Mouse (Mus musculus) liver, embryonic 11.5 days (tissue): Measurements from ENCODE around the gene Zfp780b. TPM values are rescaled to one million over a fixed set of nuclear protein-coding genes. Genes with fewer than 3 reads are reported as not detected.
"Not testable (repeated sequence)": the region's sequence is repeated elsewhere in the genome, so short reads cannot be mapped to it uniquely, and the experiment has no call there.

Experiments
- ATAC-seq: fragments of 200-750 bp; cut with Nextera tagmentation; replicated peaks from 2 replicates; pipeline ENCODE4 v1.8.0; 2017; ENCODE audit warnings: moderate number of reproducible peaks, mild to moderate bottlenecking, moderate TSS enrichment, moderate library complexity; ENCODE audit not compliant: low FRiP score
- DNase-seq: peaks from one replicate; pipeline ENCODE4 v3.0.0-alpha.2; 2017; ENCODE audit warnings: low spot score
- H3K27ac ChIP-seq: fragments of 300-500 bp; sonication (generic); 2 replicates; pipeline ENCODE4 v1.5.1; 2014; ENCODE audit warnings: mild to moderate bottlenecking, low read depth, low read length, control low read depth
- H3K27me3 ChIP-seq: fragments of 300-500 bp; sonication (generic); replicated peaks from 2 replicates; pipeline ENCODE4 v1.6.1; 2014; ENCODE audit warnings: low read length, mixed read lengths; ENCODE audit not compliant: control insufficient read depth, insufficient read depth
- H3K36me3 ChIP-seq: fragments of 300-500 bp; sonication (generic); 2 replicates; pipeline ENCODE4 v1.6.1; 2014; ENCODE audit warnings: mild to moderate bottlenecking, low read length, moderate library complexity, mixed read lengths; ENCODE audit not compliant: control insufficient read depth, insufficient read depth
- H3K4me1 ChIP-seq: fragments of 300-500 bp; sonication (generic); replicated peaks from 2 replicates; pipeline ENCODE4 v1.6.1; 2014; ENCODE audit warnings: low read length, mixed read lengths; ENCODE audit not compliant: control insufficient read depth, insufficient read depth
- H3K4me2 ChIP-seq: fragments of 300-500 bp; sonication (generic); 2 replicates; pipeline ENCODE4 v1.6.1; 2014; ENCODE audit warnings: mild to moderate bottlenecking, control low read depth, moderate library complexity
- H3K4me3 ChIP-seq: fragments of 300-500 bp; sonication (generic); 2 replicates; pipeline ENCODE4 v1.5.1; 2014; ENCODE audit warnings: low read depth, low read length, control low read depth
- H3K9ac ChIP-seq: fragments of 300-500 bp; sonication (generic); 2 replicates; pipeline ENCODE4 v1.6.1; 2014; ENCODE audit warnings: low read depth, low read length, control low read depth
- H3K9me3 ChIP-seq: fragments of 300-500 bp; sonication (generic); 2 replicates; pipeline ENCODE4 v1.6.1; 2016; ENCODE audit warnings: low read length, inconsistent platforms, mixed read lengths; ENCODE audit not compliant: control insufficient read depth
- WGBS: fragments of 180-500 bp; shearing (Covaris S2); extraction: QIAGEN DNeasy Blood & Tissue Kit; methylation state at CpG from one replicate; pipeline ENCODE4 v1.1.7; 2014; 5-methylcytosine and 5-hydroxymethylcytosine counted together
- polyA plus RNA-seq: library from polyadenylated mRNA; unstranded; fragments of >200 nt; fragmentation: Nextera tagmentation; extraction: Ambion mirVana; gene quantifications from 2 replicates; pipeline ENCODE4 v1.2.1, GENCODE M21; 2014

Gene Zfp780b
- polyA plus RNA-seq = 14.1 and 15.4 TPM in 2 replicates

DNA sequence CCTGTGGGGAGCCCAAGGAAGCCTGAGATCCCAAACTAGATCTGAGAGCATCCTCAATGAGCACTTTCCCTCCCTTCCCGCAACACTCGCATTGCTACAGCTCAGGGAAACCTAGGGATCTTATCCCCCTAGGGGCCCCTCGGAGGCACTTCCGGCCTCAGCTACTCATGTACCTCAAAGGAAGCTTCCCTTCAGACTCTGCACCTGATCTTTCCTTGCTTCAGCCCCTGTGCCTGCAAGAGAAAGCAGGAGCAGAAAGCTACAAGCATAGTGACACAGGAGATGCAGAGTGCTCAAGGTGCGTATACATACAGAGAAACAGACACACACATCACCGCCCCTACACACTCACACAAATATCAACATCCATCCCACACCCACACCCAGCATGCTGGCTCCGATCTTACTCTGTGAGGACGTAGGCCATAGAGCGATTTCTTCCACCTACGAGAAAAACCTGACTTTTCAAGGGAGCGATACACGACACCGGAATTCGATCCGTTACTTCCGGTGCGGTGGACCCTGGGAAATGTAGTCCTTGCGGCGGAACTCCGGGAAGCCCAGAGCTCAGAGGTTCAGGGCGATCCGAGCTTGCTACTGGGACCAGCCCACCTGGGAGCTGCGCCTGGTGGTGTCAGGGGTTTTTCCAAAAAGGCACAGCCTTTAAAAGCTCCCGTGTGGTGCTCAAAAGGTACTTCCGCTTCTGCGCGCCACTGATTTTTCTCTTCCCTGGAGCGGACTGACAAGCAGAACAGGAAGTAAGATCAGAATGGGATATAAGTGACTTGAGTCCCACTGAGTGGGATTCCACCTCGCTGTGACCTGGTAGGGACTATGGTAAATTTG lies at the start of gene Zfp780b:
Gene Zfp780b, minus strand, starts transcription at position 489 of the 846 bp plus-strand sequence.
- peak within 1 kb of the TSS; percentile 75 for H3K4me2 ChIP-seq
- H3K27me3 ChIP-seq = no peaks in the 10 kb centered on the region
- WGBS = under 1% methylated on average over 29 of the region's 29 CpGs

GRCm38 (mm10) chr7:28014445-28014810 lies 35.5 kb upstream of the Zfp780b start:
- Histone ChIP-seq H3K9me3 (no peaks in the 10 kb centered on the region), H3K36me3 (peaks cover 5% of the 10 kb centered on the region; the same call in 1 of the 2 replicates), H3K4me3 (peak overlapping the region; percentile 61), H3K4me2 (peak overlapping the region; percentile 87), H3K9ac (peak overlapping the region; percentile 71), H3K27ac (no peak overlapping the region), H3K4me1 (peaks cover 2% of the 10 kb centered on the region; the same call in 1 of the 2 replicates), H3K27me3 (no peaks in the 10 kb centered on the region)
- WGBS = 24% methylated on average over 7 of the region's 7 CpGs
- DNase-seq (no peak), ATAC-seq (peak; percentile 55)

More for the DNA sequence above, at the start of gene Zfp780b:
- no peaks in the 10 kb centered on the region; the same call in 1 of the 2 replicates for H3K36me3 ChIP-seq
- DNase-seq (peak; percentile 84), ATAC-seq (peak; percentile 89)
- H3K4me1 ChIP-seq = peaks cover 6% of the 10 kb centered on the region
- H3K9me3 ChIP-seq = peaks cover 11% of the 10 kb centered on the region
- peak within 1 kb of the TSS; percentile 87 for H3K9ac ChIP-seq
- H3K4me3 ChIP-seq = peak within 1 kb of the TSS; percentile 74
- H3K27ac ChIP-seq = peak within 1 kb of the TSS; percentile 44

- H3K36me3 ChIP-seq = peaks cover 5% of the 10 kb centered on the region; the same call in 1 of the 2 replicates
- peak within 1 kb of the TSS; percentile 25; the same call in 1 of the 2 replicates for H3K27ac ChIP-seq
- no peaks in the 10 kb centered on the region for H3K9me3 ChIP-seq
- peak; percentile 92 for ATAC-seq
- H3K4me2 ChIP-seq = peak within 1 kb of the TSS; percentile 87
- H3K4me3 ChIP-seq = peak within 1 kb of the TSS; percentile 61
- peaks cover 2% of the 10 kb centered on the region; the same call in 1 of the 2 replicates for H3K4me1 ChIP-seq
- DNase-seq = peak; percentile 84
- H3K9ac ChIP-seq = peak within 1 kb of the TSS; percentile 71
- H3K27me3 ChIP-seq = no peaks in the 10 kb centered on the region
- under 1% methylated on average over 47 of the region's 47 CpGs for WGBS
Observed at GRCm38 (mm10) chr7:28013549-28014444, 34.8 kb upstream of the Zfp780b start, which contains the start of gene Zfp850. Zfp850 (minus strand) TSS chr7:28014115.

DNA sequence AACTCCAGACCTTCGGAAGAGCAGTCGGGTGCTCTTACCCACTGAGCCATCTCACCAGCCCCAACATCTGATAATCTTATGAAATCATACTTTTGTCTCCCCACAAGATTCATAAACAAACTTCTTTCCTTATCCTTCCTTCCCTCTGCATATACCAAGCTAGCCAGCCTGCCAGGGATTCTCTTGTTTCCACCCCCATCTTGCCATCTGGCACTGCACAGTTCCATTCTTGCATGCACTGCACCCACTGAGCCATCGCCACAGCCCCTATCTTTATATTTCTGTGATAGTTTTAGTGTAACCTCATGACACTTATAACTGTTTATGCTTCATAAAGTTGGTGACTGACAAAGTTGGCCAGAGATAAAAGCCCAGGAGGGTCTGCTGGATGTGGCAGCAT lies 31.3 kb upstream of the Zfp780b start:
- Histone ChIP-seq H3K4me3 (no peak overlapping the region), H3K27ac (no peak overlapping the region), H3K4me1 (peaks cover 2% of the 10 kb centered on the region; the same call in 1 of the 2 replicates), H3K36me3 (peaks cover 13% of the 10 kb centered on the region; the same call in 1 of the 2 replicates), H3K9ac (no peak overlapping the region), H3K4me2 (no peak overlapping the region), H3K9me3 (no peaks in the 10 kb centered on the region), H3K27me3 (no peaks in the 10 kb centered on the region)
- DNase-seq (no peak), ATAC-seq (no peak)
- WGBS = 93% methylated on average over 3 of the region's 3 CpGs

GRCm38 (mm10) chr7:27982197-27982596 lies 3.2 kb upstream of the Zfp780b start:
- Histone ChIP-seq H3K4me1 (peaks cover 6% of the 10 kb centered on the region), H3K36me3 (peaks cover 4% of the 10 kb centered on the region; the same call in 1 of the 2 replicates), H3K9ac (no peak overlapping the region), H3K27ac (no peak overlapping the region), H3K4me3 (no peak overlapping the region), H3K9me3 (peaks cover 32% of the 10 kb centered on the region), H3K27me3 (no peaks in the 10 kb centered on the region), H3K4me2 (no peak overlapping the region)
- DNase-seq = no peak
- no peak for ATAC-seq
- WGBS = 71% methylated on average over 2 of the region's 2 CpGs

DNA sequence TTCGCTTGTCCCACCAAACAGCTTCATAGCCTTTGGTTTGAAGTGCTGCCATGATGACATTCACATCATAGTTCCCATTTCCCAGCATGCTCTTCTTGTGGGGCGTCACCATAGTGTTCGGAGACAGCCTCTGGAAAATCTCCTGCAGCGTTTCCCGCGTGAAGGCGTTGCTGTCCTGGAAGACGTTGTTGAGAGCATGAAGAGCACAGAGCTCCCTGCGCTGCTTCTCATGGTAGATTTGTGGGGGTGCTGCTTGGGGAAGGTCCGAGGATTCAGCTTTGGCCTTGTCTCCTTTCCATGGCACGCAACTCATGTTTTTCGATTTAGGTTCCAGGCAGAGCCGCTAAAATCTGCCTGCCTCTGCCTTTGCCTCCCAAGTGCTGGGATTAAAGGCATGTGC lies 29.5 kb downstream of the Zfp780b start:
- DNase-seq, H3K27ac ChIP-seq, H3K4me1 ChIP-seq, H3K4me3 ChIP-seq, H3K9ac ChIP-seq, H3K36me3 ChIP-seq, H3K27me3 ChIP-seq, H3K9me3 ChIP-seq, ATAC-seq, H3K4me2 ChIP-seq: not testable (repeated sequence)
- 88% methylated on average over 13 of the region's 13 CpGs for WGBS

DNA sequence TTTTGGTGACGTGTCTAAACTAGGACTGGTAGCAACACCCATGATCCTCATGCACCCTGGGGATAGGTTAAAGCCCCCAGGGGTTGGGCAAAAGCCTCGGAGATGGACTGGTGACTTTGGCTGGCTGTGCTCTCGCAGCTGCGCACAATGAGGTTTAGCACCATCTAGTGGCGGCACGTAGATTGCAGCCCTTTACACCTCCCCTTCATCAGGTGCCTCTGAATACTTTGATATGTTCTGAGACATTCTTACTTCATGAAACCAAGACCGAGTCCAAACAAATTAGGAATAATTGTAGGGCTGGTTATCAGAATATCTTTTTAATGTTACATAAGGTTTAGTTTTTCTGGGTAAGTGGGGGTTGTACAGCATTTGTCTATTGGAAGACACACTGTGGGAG lies 37.1 kb downstream of the Zfp780b start:
- not testable (repeated sequence) for H3K27ac ChIP-seq, H3K4me3 ChIP-seq, H3K4me2 ChIP-seq, H3K9me3 ChIP-seq, H3K9ac ChIP-seq, H3K4me1 ChIP-seq, ATAC-seq, H3K27me3 ChIP-seq, H3K36me3 ChIP-seq, DNase-seq
- 39% methylated on average over 5 of the region's 7 CpGs for WGBS

DNA sequence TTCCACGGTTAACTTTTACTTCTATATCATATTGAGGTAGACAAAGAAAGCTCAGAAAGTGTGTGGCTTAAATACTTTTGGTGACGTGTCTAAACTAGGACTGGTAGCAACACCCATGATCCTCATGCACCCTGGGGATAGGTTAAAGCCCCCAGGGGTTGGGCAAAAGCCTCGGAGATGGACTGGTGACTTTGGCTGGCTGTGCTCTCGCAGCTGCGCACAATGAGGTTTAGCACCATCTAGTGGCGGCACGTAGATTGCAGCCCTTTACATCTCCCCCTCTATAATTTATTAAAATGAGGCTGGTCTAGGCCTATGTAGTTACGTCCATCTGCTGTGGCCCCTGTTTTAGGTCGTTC lies 45.2 kb downstream of the Zfp780b start:
- WGBS = 20% methylated on average over 1 of the region's 9 CpGs
- not testable (repeated sequence) for H3K27me3 ChIP-seq, H3K9ac ChIP-seq

More for the DNA sequence above, 45.2 kb downstream of the Zfp780b start:
- H3K4me1 ChIP-seq, H3K36me3 ChIP-seq, ATAC-seq, H3K9me3 ChIP-seq, H3K27ac ChIP-seq, DNase-seq, H3K4me3 ChIP-seq: not testable (repeated sequence)
- H3K4me2 ChIP-seq = peak overlapping the region; percentile 56
